8 mouse cellular contexts compared by ENCODE assay signal in genomic region chr7:133782717-133783435, GRCm38 (mm10). TPM values are rescaled to one million over a fixed set of nuclear protein-coding genes. Genes with fewer than 3 reads are reported as not detected.
DNase-seq lines count a peak whose midpoint lies in the region; ATAC-seq lines count a peak whose summit lies in the region.

Dhx32 (minus strand) TSS chr7:133782726.

- intact Hi-C loops in left cerebral cortex, postnatal 14 days (cut with DNase I), result no loop called here

- peak; percentile 95 for DNase-seq in ZHBTc4 (ENCODE audit: low read depth, low spot score)
- peak; percentile 61 to 81 for DNase-seq in cerebellum, postnatal 4 days (ENCODE audit: low spot score in 2 of 2)
- peak; percentile 64 to 79 for DNase-seq in gastrocnemius, adult 8-10 months (ENCODE audit: low spot score in 2 of 2)
- peak; percentile 80 to 82 for DNase-seq in left cerebral cortex, postnatal 14 days (ENCODE audit: low spot score in 2 of 2)
- DNase-seq in skeletal muscle tissue, adult 2 months (ENCODE audit: low read depth, low spot score), result peak; percentile 85
- no peak for DNase-seq in Muller cell, postnatal 12 days (ENCODE audit: inconsistent ontology term)

- no peak within 1 kb of the TSS for H3K9ac ChIP-seq in hindbrain, embryonic 16.5 days (ENCODE audit: low read depth, low read length)

- no peak within 1 kb of the TSS for H3K4me2 ChIP-seq in hindbrain, embryonic 16.5 days (ENCODE audit: low read length)

- H3K9me3 ChIP-seq in hindbrain, embryonic 16.5 days (ENCODE audit: control insufficient read depth, low read length), result no peaks in the 10 kb centered on the region

- no peak for ATAC-seq in hindbrain, embryonic 16.5 days
- peak; percentile 99 for ATAC-seq in megakaryocyte progenitor cell, adult 5-6 weeks (replicated peaks; ENCODE audit: poor library complexity)

- H3K4me1 ChIP-seq in hindbrain, embryonic 16.5 days (ENCODE audit: control insufficient read depth, insufficient read depth, low read depth, low read length), result no peaks in the 10 kb centered on the region; the same call in none of the 2 replicates

- H3K27me3 ChIP-seq in hindbrain, embryonic 16.5 days (replicated peaks; ENCODE audit: control insufficient read depth, insufficient read depth, low read length), result no peaks in the 10 kb centered on the region

- H3K36me3 ChIP-seq in hindbrain, embryonic 16.5 days (ENCODE audit: control insufficient read depth, insufficient read depth, low read length), result no peaks in the 10 kb centered on the region

- no peak within 1 kb of the TSS for H3K4me3 ChIP-seq in hindbrain, embryonic 16.5 days (ENCODE audit: low read length)

- no peak within 1 kb of the TSS for H3K27ac ChIP-seq in hindbrain, embryonic 16.5 days (ENCODE audit: low read depth, low read length)

- 21% methylated on average over 18 of the region's 18 CpGs for WGBS in hindbrain, embryonic 16.5 days

RNA-seq across cellular contexts. Expression of gene Dhx32, which starts in this region (rescaled TPM):
- 10 to 100 TPM; 36.5 to 59.5 (median 45.3) TPM for total RNA-seq in gastrocnemius, adult 8-10 months (2022)
- 43.8 and 44.4 TPM in 2 replicates for polyA plus RNA-seq in hindbrain, embryonic 16.5 days (2015; fragmentation: Nextera tagmentation; extraction: Ambion mirVana)
- total RNA-seq in left cerebral cortex, postnatal 14 days (2021), result 10 to 100 TPM; 40.9 to 43.8 TPM
- total RNA-seq in megakaryocyte progenitor cell, adult 5-6 weeks (2015), result 8.4 and 11.0 TPM in 2 replicates
- total RNA-seq in megakaryocyte progenitor cell, adult 5-6 weeks (2017), result 21.7 and 23.6 TPM in 2 replicates
